Mouse (Mus musculus): ENCODE results near the gene Stat6. TPM values are rescaled to one million over a fixed set of nuclear protein-coding genes. Genes with fewer than 3 reads are reported as not detected.
"Not testable (repeated sequence)": the region's sequence is repeated elsewhere in the genome, so short reads cannot be mapped to it uniquely, and the experiment has no call there.

Stat6 gene
- polyA plus RNA-seq, 1 experiment from 2014 or later, result 4.3 TPM

DNA sequence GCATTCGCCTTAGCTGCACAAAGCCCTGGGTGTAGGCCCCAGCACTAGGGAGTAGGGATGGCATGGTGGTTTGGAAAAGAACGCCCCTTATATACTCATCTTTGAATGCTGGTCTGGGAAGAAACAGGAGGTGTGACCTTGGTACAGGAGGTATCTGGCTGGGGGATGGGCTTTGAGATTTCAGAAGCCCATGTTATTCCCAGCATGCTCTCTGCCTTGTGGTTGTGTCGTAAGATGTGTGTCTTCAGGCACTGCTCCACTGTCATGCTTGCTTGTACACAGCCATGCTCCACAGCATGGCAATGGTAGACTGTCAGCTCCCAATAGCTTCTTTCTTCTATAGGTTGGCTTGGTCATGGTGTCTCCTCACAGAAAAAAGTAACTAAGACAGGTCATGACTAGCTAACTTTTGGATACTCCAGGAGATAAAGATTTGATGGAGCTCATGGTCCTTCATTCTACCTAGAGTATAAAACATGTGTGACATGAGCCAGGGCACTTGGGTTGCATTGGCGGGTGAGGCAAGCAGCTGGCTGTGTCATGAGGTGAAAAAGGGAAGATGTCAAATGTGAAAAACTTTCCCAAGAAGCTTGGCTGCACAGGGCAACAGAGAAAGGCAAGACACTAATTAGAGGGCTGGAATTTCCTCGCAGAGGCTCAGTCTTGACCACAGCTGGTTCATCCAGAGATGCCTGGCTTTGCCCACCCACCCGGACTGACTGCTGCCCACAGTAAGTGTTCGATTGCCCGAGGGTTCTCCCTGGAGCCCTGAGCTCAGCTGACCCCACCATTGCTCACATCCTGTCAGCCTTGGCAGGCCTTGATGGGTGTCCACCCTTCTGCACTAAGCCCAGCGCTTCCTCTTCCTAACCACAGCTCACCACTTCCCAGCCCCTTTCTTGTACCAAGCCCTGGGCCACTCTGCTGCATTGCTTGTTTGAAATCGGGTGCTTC is 11.2 kb upstream of the Stat6 start:
- no peak overlapping the region for H3K4me2 ChIP-seq (replicated peaks)
- ATAC-seq, result no peak
- H3K27me3 ChIP-seq, result no peaks in the 10 kb centered on the region
- no peak overlapping the region for H3K27ac ChIP-seq
- WGBS, result 82% methylated on average over 10 of the region's 10 CpGs
- H3K36me3 ChIP-seq, result no peaks in the 10 kb centered on the region
- H3K9me3 ChIP-seq, result no peaks in the 10 kb centered on the region
- no peak overlapping the region for H3K9ac ChIP-seq (replicated peaks)
- H3K4me3 ChIP-seq (replicated peaks), result no peak overlapping the region
- H3K4me1 ChIP-seq (replicated peaks), result no peaks in the 10 kb centered on the region

DNA sequence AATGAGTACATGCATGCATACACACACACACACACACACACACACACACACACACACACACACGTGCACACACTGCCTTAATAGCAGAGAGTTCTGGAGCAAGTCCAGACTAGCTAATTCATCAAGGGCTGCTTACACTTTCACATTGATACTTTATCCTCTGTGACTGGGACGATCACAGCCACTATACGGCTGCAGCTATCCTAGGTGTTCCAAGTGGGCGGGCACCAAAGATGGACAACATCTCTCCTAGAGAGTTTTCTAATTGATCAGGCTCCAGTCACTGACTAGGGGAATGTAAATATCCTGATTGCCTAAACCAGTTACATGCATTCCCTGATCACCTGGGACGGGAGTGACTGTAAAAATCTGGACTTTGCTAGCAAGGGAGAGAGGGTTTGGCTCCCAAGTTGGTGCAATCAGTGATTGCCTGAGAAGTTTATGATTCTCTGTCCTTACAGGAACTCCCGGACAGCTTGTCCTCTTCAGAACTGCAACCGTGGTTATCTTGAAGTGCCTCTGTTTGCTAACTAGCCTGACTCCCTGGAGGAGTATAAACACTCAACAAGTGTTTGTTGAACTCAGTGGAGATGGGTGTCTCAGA is 10.0 kb upstream of the Stat6 start:
- Histone ChIP-seq H3K36me3 (no peaks in the 10 kb centered on the region), H3K27ac (no peak overlapping the region), H3K4me3 (replicated peaks) (no peak overlapping the region), H3K4me2 (replicated peaks) (no peak overlapping the region), H3K4me1 (replicated peaks) (no peaks in the 10 kb centered on the region), H3K9ac (replicated peaks) (no peak overlapping the region), H3K27me3 (no peaks in the 10 kb centered on the region), H3K9me3 (no peaks in the 10 kb centered on the region)
- WGBS, result 85% methylated on average over 7 of the region's 7 CpGs
- ATAC-seq, result no peak

- Histone ChIP-seq H3K9ac (replicated peaks) (no peak overlapping the region), H3K4me2 (replicated peaks) (no peak overlapping the region), H3K27me3 (peaks cover 46% of the 10 kb centered on the region), H3K9me3 (no peaks in the 10 kb centered on the region), H3K27ac (no peak overlapping the region), H3K36me3 (no peaks in the 10 kb centered on the region), H3K4me3 (replicated peaks) (no peak overlapping the region), H3K4me1 (replicated peaks) (peaks cover 24% of the 10 kb centered on the region)
- ATAC-seq, result no peak
- WGBS, result 79% methylated on average over 5 of the region's 5 CpGs
These were observed 2.4 kb upstream of the Stat6 start for GRCm38 (mm10) chr10:127640421-127640820.

DNA sequence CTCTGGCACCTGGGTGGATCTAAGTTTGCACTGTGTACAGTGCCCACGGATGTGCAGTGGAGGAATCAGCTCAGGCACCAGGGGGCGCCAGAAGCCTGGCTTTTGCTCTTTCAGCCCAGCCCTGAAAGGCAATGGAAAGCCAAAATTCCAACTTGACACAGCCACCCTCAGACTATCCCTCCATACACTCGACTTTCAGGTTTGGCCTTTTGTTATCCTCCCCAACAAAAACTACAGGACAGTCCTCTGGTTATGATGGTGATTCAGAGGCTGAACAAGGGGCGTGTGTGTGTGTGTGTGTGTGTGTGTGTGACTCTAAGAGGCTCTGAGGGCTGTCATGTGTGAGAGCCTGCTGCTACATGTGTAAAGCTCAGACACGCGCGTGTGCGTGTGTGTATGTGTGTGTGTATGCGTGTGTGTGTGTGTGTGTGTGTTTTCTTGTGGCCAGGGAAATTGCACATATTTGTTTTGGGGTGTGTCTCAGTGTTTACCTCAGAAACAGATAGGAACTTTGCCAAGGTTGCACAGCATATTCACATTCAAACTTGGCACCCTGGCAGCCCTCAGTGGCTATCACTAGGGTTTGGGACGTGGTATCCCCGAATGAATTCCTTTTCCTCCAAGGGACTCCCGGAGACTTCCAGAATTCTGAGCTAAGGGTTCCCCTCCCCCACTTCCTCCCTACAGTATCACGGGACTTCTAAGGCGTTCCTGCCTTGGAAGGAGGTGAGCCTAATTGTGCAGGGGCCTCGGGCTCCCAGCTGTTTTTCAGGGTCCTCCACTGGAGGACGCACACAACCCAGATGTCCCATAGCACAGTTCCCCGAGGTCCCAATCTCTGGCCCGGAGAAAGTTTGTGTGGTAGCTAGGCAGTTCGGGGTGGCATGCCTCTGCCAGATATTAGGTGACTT is 670 bp upstream of the Stat6 start:
- 7% methylated on average over 19 of the region's 19 CpGs for WGBS
- Histone ChIP-seq H3K4me3 (replicated peaks) (peak overlapping the region; percentile 33; the same call in 1 of the 2 replicates), H3K9me3 (no peaks in the 10 kb centered on the region), H3K4me1 (replicated peaks) (peaks cover 24% of the 10 kb centered on the region), H3K36me3 (no peaks in the 10 kb centered on the region), H3K27me3 (peaks cover 48% of the 10 kb centered on the region), H3K4me2 (replicated peaks) (peak overlapping the region; percentile 54), H3K27ac (no peak overlapping the region), H3K9ac (replicated peaks) (peak overlapping the region; percentile 41; the same call in 1 of the 2 replicates)
- peak; percentile 69 for ATAC-seq

- Histone ChIP-seq H3K27me3 (peaks cover 48% of the 10 kb centered on the region), H3K4me1 (replicated peaks) (peaks cover 24% of the 10 kb centered on the region), H3K4me3 (replicated peaks) (peak overlapping the region; percentile 33), H3K4me2 (replicated peaks) (peak overlapping the region; percentile 54), H3K27ac (no peak overlapping the region), H3K9ac (replicated peaks) (peak overlapping the region; percentile 41), H3K36me3 (no peaks in the 10 kb centered on the region), H3K9me3 (no peaks in the 10 kb centered on the region)
- ATAC-seq, result peak; percentile 40; the same call in 1 of the 2 replicates
- whole genome bisulfite sequencing, result 1% methylated on average over 25 of the region's 25 CpGs
These were observed 910 bp downstream of the Stat6 start for GRCm38 (mm10) chr10:127643553-127644238.

DNA sequence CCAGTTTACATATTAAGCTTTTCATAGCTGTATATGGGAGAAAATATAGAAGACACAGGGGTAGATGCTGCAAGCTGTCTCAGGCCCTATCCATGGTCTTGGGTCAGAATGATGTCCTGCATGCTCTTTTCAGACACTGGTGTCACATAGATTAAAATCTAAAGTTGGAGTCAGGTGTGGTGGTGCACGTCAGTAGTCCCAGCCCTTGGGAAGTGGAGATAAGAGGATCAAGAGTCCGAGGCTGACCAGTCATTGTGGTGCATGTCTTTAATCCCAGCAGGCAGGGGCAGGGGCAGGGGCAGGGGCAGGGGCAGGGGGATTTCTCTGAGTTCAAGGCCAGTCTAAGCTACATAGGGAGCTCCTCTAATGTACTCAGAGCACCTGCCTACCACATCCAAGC is 3.0 kb downstream of the Stat6 start:
- peaks cover 24% of the 10 kb centered on the region for H3K4me1 ChIP-seq (replicated peaks)
- H3K36me3 ChIP-seq, result no peaks in the 10 kb centered on the region
- no peak overlapping the region for H3K27ac ChIP-seq
- no peak overlapping the region for H3K4me2 ChIP-seq (replicated peaks)
- H3K27me3 ChIP-seq, result peaks cover 42% of the 10 kb centered on the region
- 19% methylated on average over 2 of the region's 2 CpGs for WGBS
- H3K9me3 ChIP-seq, result no peaks in the 10 kb centered on the region
- ATAC-seq, result no peak
- no peak overlapping the region for H3K9ac ChIP-seq (replicated peaks)
- no peak overlapping the region for H3K4me3 ChIP-seq (replicated peaks)

DNA sequence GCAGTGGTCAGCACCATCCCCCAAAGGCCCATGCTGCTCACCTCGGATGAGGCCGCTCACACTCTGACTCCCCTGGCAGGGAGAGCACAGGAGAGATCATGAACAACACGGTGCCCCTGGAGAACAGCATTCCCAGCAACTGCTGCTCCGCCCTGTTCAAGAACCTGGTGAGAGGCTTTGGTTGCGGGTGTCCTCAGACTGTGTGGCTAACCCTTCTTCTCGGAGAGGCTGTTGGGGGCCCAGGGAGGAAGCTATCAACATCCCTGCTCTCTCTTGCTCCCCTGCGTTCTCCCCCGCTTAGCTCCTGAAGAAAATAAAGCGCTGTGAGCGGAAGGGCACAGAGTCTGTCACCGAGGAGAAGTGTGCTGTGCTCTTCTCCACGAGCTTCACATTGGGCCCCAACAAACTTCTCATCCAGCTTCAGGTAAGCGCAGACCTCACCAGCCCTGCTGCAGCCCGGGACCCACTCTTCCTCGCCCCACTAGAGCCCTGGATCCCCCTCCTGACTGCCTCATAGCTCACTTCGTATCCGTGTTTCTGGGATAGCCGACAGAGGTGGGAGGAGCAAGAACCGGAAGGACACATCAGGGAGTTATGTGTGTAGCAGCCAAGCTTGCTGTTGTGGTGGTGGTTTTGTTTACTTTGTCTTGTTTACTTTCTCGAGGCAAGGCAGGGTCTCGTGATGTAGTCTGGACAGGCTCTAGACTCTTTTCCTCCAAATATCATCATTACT is 10.3 kb downstream of the Stat6 start:
- 0 out of 2 replicates have a peak, but pooled peaks cover 6% of the 10 kb centered on the region for H3K27me3 ChIP-seq
- H3K4me1 ChIP-seq (replicated peaks), result no peaks in the 10 kb centered on the region
- no peak overlapping the region for H3K27ac ChIP-seq
- WGBS, result 49% methylated on average over 21 of the region's 21 CpGs
- ATAC-seq, result no peak
- H3K9me3 ChIP-seq, result no peaks in the 10 kb centered on the region
- peak overlapping the region; percentile 19; the same call in 1 of the 2 replicates for H3K4me2 ChIP-seq (replicated peaks)
- no peaks in the 10 kb centered on the region for H3K36me3 ChIP-seq
- H3K4me3 ChIP-seq (replicated peaks), result no peak overlapping the region
- no peak overlapping the region for H3K9ac ChIP-seq (replicated peaks)

GRCm38 (mm10) chr10:127654970-127655579 is 12.3 kb downstream of the Stat6 start:
- no peaks in the 10 kb centered on the region for H3K4me1 ChIP-seq (replicated peaks)
- H3K27ac ChIP-seq, result no peak overlapping the region
- H3K36me3 ChIP-seq, result no peaks in the 10 kb centered on the region
- H3K27me3 ChIP-seq, result peaks cover 17% of the 10 kb centered on the region; the same call in 1 of the 2 replicates
- no peak overlapping the region for H3K9ac ChIP-seq (replicated peaks)
- H3K9me3 ChIP-seq, result no peaks in the 10 kb centered on the region
- WGBS, result 81% methylated on average over 16 of the region's 16 CpGs
- H3K4me3 ChIP-seq (replicated peaks), result no peak overlapping the region
- H3K4me2 ChIP-seq (replicated peaks), result no peak overlapping the region
- ATAC-seq, result no peak

DNA sequence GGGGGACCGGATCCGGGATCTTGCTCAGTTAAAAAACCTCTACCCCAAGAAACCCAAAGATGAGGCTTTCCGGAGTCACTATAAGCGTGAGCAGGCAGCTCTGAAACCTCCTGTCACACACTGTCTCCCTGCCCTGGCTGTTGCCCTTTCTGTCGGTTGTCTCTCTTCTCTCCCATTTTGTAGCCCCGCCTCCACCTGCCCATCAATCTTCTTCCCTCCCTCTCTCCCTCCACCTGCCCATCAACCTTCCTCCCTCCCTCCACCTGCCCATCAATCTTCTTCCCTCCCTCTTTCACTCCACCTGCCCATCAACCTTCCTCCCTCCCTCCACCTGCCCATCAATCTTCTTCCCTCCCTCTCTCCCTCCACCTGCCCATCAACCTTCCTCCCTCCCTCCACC is 14.8 kb downstream of the Stat6 start:
- H3K27ac ChIP-seq; H3K9ac ChIP-seq (replicated peaks); H3K4me3 ChIP-seq (replicated peaks); H3K4me2 ChIP-seq (replicated peaks); H3K9me3 ChIP-seq; ATAC-seq; H3K36me3 ChIP-seq: not testable (repeated sequence)
- H3K4me1 ChIP-seq (replicated peaks), result peaks cover 12% of the 10 kb centered on the region; the same call in 1 of the 2 replicates
- H3K27me3 ChIP-seq, result peaks cover 41% of the 10 kb centered on the region
- 54% methylated on average over 6 of the region's 6 CpGs for WGBS

DNA sequence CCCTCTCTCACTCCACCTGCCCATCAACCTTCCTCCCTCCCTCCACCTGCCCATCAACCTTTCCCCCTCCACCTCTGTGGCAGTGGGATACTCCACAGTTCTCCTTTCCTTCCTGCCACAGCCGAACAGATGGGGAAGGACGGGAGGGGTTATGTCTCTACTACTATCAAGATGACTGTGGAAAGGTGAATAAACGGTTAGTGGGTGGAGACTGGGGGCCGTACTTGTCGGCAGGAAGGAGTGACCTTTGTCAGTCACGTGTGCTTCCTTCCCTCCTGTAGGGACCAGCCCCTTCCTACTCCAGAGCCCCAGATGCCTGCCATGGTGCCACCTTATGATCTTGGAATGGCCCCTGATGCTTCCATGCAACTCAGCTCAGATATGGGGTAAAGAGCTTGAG is 15.3 kb downstream of the Stat6 start:
- Histone ChIP-seq H3K4me1 (replicated peaks) (peaks cover 15% of the 10 kb centered on the region; the same call in 1 of the 2 replicates), H3K9ac (replicated peaks) (no peak overlapping the region), H3K4me2 (replicated peaks) (no peak overlapping the region), H3K9me3 (no peaks in the 10 kb centered on the region), H3K27me3 (peaks cover 46% of the 10 kb centered on the region), H3K27ac (no peak overlapping the region), H3K36me3 (no peaks in the 10 kb centered on the region), H3K4me3 (replicated peaks) (no peak overlapping the region)
- no peak for ATAC-seq
- WGBS, result 12% methylated on average over 6 of the region's 6 CpGs

Data from midbrain, embryonic 13.5 days (tissue).